Mouse (Mus musculus) G1E-ER4 (cell line): ENCODE data around the gene Ccl2. TPM values are rescaled to one million over a fixed set of nuclear protein-coding genes. Genes with fewer than 3 reads are reported as not detected.

Experiments used
- GATA1 ChIP-seq: IDR thresholded peaks from one replicate; pipeline ENCODE4 v1.8.0; 2012; ENCODE audit warnings: low read length, inconsistent platforms
- polyA plus RNA-seq: library from polyadenylated mRNA; stranded (reverse); fragments of >175 nt; gene quantifications from 2 replicates; pipeline ENCODE4 v1.2.3, GENCODE M21; 2012

Gene Ccl2
- polyA plus RNA-seq, result not detected in 2 replicates

- no peak for TF ChIP-seq GATA1
Measured at GRCm38 (mm10) chr11:82035356-82035755, at the start of gene Ccl2. TSS of gene Ccl2 (plus strand) at chr11:82035571.

- no peak for TF ChIP-seq GATA1
Measured at GRCm38 (mm10) chr11:81996172-81996841, 39.1 kb upstream of the Ccl2 start.

- TF ChIP-seq GATA1, result no peak
Measured at GRCm38 (mm10) chr11:81997085-81997484, 38.3 kb upstream of the Ccl2 start.

- no peak for TF ChIP-seq GATA1
Measured at GRCm38 (mm10) chr11:81998646-81999045, 36.7 kb upstream of the Ccl2 start.

- no peak for TF ChIP-seq GATA1
Measured at GRCm38 (mm10) chr11:81999469-81999868, 35.9 kb upstream of the Ccl2 start.

GRCm38 (mm10) chr11:82000581-82000980, 34.8 kb upstream of the Ccl2 start:
- TF ChIP-seq GATA1, result no peak

- TF ChIP-seq GATA1, result no peak
Measured at GRCm38 (mm10) chr11:82004810-82005209, 30.6 kb upstream of the Ccl2 start.

GRCm38 (mm10) chr11:82006796-82007423, 28.5 kb upstream of the Ccl2 start:
- no peak for TF ChIP-seq GATA1

- TF ChIP-seq GATA1, result no peak
Measured at GRCm38 (mm10) chr11:82010115-82010514, 25.3 kb upstream of the Ccl2 start.

GRCm38 (mm10) chr11:82011411-82012193, 23.8 kb upstream of the Ccl2 start:
- TF ChIP-seq GATA1, result no peak

- no peak for TF ChIP-seq GATA1
Measured at GRCm38 (mm10) chr11:82013756-82014155, 21.6 kb upstream of the Ccl2 start.

- TF ChIP-seq GATA1, result no peak
Measured at GRCm38 (mm10) chr11:82015066-82015465, 20.3 kb upstream of the Ccl2 start.

GRCm38 (mm10) chr11:82016181-82016780, 19.1 kb upstream of the Ccl2 start:
- TF ChIP-seq GATA1, result no peak

- TF ChIP-seq GATA1, result no peak
Measured at GRCm38 (mm10) chr11:82019389-82019788, 16.0 kb upstream of the Ccl2 start.

- TF ChIP-seq GATA1, result no peak
Measured at GRCm38 (mm10) chr11:82019793-82020192, 15.6 kb upstream of the Ccl2 start.

GRCm38 (mm10) chr11:82021406-82021805, 14.0 kb upstream of the Ccl2 start:
- no peak for TF ChIP-seq GATA1
